ENCODE assay signal across 9 mouse cellular contexts in genomic region chr11:104197861-104198260, GRCm38 (mm10). TPM values are rescaled to one million over a fixed set of nuclear protein-coding genes. Genes with fewer than 3 reads are reported as not detected.
A peak's percentile ranks its signal among the peaks of the same experiment; 100 is the strongest.
DNase-seq lines count a peak whose midpoint lies in the region; ATAC-seq and TF ChIP-seq lines count a peak whose summit lies in the region.
"Had no signal": no experiment of that assay in that cellular context is flagged by ENCODE, and none has a peak within 500 bp of the region (broad histone marks: within the 10 kb centered on the region; RNA-seq: fewer than 3 reads in every experiment).

No protein-coding gene starts in this region.

- TF ChIP-seq EP300 in lung, postnatal 0 days (IDR thresholded peaks at IDR 0.05) = no peak

- no peak overlapping the region for H3K27ac ChIP-seq in lung, postnatal 0 days (ENCODE audit: low read length)
- H3K27ac ChIP-seq: gastrocnemius, adult 2 months had no signal

- WGBS in lung, postnatal 0 days = 3% methylated on average over 10 of the region's 10 CpGs

- no peaks in the 10 kb centered on the region for H3K36me3 ChIP-seq in lung, postnatal 0 days (ENCODE audit: insufficient read depth, low read length)
- H3K36me3 ChIP-seq in myocyte (ENCODE audit: control insufficient read depth, insufficient read depth) = no peaks in the 10 kb centered on the region

- H3K9me3 ChIP-seq in lung, postnatal 0 days (ENCODE audit: low read length) = no peaks in the 10 kb centered on the region

- H3K4me1 ChIP-seq in lung, postnatal 0 days (ENCODE audit: insufficient read depth, low read depth, low read length) = no peaks in the 10 kb centered on the region

- TF ChIP-seq CTCF in lung, postnatal 0 days (IDR thresholded peaks at IDR 0.05) = no peak

- DNase-seq in lung, postnatal 0 days (ENCODE audit: low spot score) = peak; percentile 28
- DNase-seq in lung, postnatal 25 days (ENCODE audit: low spot score) = no peak
- peak; percentile 71 for DNase-seq in ZHBTc4 (ENCODE audit: low read depth, low spot score)
- peak; percentile 35 for DNase-seq in embryo, embryonic 11.5 days (ENCODE audit: low read depth, low spot score)
- no peak for DNase-seq in right cerebral cortex, postnatal 4 days
- DNase-seq in cerebellum, adult 9-11 months = no peak
- DNase-seq: gastrocnemius, adult 2 months had no signal

- no peak overlapping the region for H3K4me3 ChIP-seq in lung, postnatal 0 days (ENCODE audit: low read depth, low read length)
- H3K4me3 ChIP-seq in myocyte = no peak overlapping the region
- H3K4me3 ChIP-seq: gastrocnemius, adult 2 months had no signal

- H3ac ChIP-seq in myocyte (ENCODE audit: control insufficient read depth, insufficient read length) = no peak overlapping the region

- TF ChIP-seq POLR2A in myocyte (IDR thresholded peaks at IDR 0.05; ENCODE audit: insufficient read length, low read depth) = no peak

- no peak overlapping the region for H3K4me2 ChIP-seq in lung, postnatal 0 days (replicated peaks; ENCODE audit: low read depth, low read length)
- no peak overlapping the region for H3K4me2 ChIP-seq in myocyte (ENCODE audit: low read depth)

- no peaks in the 10 kb centered on the region for H3K79me2 ChIP-seq in myocyte (ENCODE audit: control insufficient read depth, insufficient read depth)

- no peaks in the 10 kb centered on the region for H3K27me3 ChIP-seq in lung, postnatal 0 days (replicated peaks; ENCODE audit: insufficient read depth, low read length)
- H3K27me3 ChIP-seq in myocyte (ENCODE audit: control insufficient read depth, insufficient read depth, insufficient read length) = peaks cover 6% of the 10 kb centered on the region

- no peak overlapping the region for H3K9ac ChIP-seq in lung, postnatal 0 days (replicated peaks; ENCODE audit: low read depth)

- ATAC-seq in lung, postnatal 0 days = no peak

TF ChIP-seq in myocyte, 11 proteins besides CTCF, POLR2A, EP300 and RAD21:
- peak; percentile 78 for TF ChIP-seq REST (IDR thresholded peaks at IDR 0.05; ENCODE audit: insufficient read depth, insufficient read length)
- TF ChIP-seq CEBPB (IDR thresholded peaks at IDR 0.05; ENCODE audit: insufficient read depth, poor library complexity, severe bottlenecking) = no peak
TF ChIP-seq in myocyte: peak in this region for 1.

RNA-seq across cellular contexts. Expression of gene Sppl2c, which starts 11.7 kb away (rescaled TPM):
- polyA plus RNA-seq in lung, postnatal 0 days (2015; fragmentation: Nextera tagmentation; extraction: Ambion mirVana) = not detected in 2 replicates
- polyA plus RNA-seq in myocyte (2012; fragmentation: generic; extraction: Trizol) = not detected
- polyA plus RNA-seq: neural tube, embryonic 14.5 days had no signal

RNA-seq across cellular contexts. Expression of gene Mapt, which starts 33.3 kb away (rescaled TPM):
- polyA plus RNA-seq in lung, postnatal 0 days (2015; fragmentation: Nextera tagmentation; extraction: Ambion mirVana) = 15.9 and 23.3 TPM in 2 replicates
- 8.0 TPM for polyA plus RNA-seq in myocyte (2012; fragmentation: generic; extraction: Trizol)

Comparison
In these comparisons a context has a peak if more than half of its experiments do, and no peak if none do; other contexts are left out.
1. DNase-seq: peak in lung, postnatal 0 days (single experiment), ZHBTc4 (single experiment) and embryo, embryonic 11.5 days (single experiment); none in lung, postnatal 25 days (single experiment), right cerebral cortex, postnatal 4 days (single experiment) and cerebellum, adult 9-11 months (single experiment).